Mouse (Mus musculus) heart, postnatal 0 days (tissue): ENCODE data around the gene Rsph6a. TPM values are rescaled to one million over a fixed set of nuclear protein-coding genes. Genes with fewer than 3 reads are reported as not detected.
A peak's percentile ranks its signal among the peaks of the same experiment; 100 is the strongest.

Experiments
- ATAC-seq: fragments of 200-750 bp; cut with Nextera tagmentation; 2 replicates; pipeline ENCODE4 v1.8.0; 2017; ENCODE audit warnings: low read depth, moderate number of reproducible peaks, moderate library complexity; ENCODE audit not compliant: insufficient read depth
- DNase-seq: peaks from one replicate; pipeline ENCODE4 v3.0.0-alpha.2; 2016; ENCODE audit warnings: low spot score
- H3K27ac ChIP-seq: fragments of 300-500 bp; sonication (generic); 2 replicates; pipeline ENCODE4 v1.5.1; 2014; ENCODE audit warnings: low read depth, mild to moderate bottlenecking
- H3K27me3 ChIP-seq: fragments of 300-500 bp; sonication (generic); 2 replicates; pipeline ENCODE4 v1.6.1; 2014; ENCODE audit warnings: low read length, mixed read lengths; ENCODE audit not compliant: control insufficient read depth, insufficient read depth
- H3K36me3 ChIP-seq: fragments of 300-500 bp; sonication (generic); replicated peaks from 2 replicates; pipeline ENCODE4 v1.6.1; 2014; ENCODE audit warnings: low read length, mixed read lengths; ENCODE audit not compliant: control insufficient read depth, insufficient read depth
- H3K4me1 ChIP-seq: fragments of 300-500 bp; sonication (generic); 2 replicates; pipeline ENCODE4 v1.6.1; 2014; ENCODE audit warnings: antibody characterized with exemption; ENCODE audit not compliant: control insufficient read depth, insufficient read depth
- H3K4me2 ChIP-seq: fragments of 300-500 bp; sonication (generic); 2 replicates; pipeline ENCODE4 v1.6.1; 2014; ENCODE audit warnings: low read depth, mild to moderate bottlenecking, low read length, moderate library complexity
- H3K4me3 ChIP-seq: fragments of 300-500 bp; sonication (generic); 2 replicates; pipeline ENCODE4 v1.5.1; 2014; ENCODE audit warnings: low read depth, low read length
- H3K9ac ChIP-seq: fragments of 300-500 bp; sonication (generic); replicated peaks from 2 replicates; pipeline ENCODE4 v1.6.1; 2014; ENCODE audit warnings: low read depth, low read length, mixed read lengths
- H3K9me3 ChIP-seq: fragments of 300-500 bp; sonication (generic); replicated peaks from 2 replicates; pipeline ENCODE4 v1.6.1; 2016; ENCODE audit warnings: low read length; ENCODE audit not compliant: control insufficient read depth
- CTCF ChIP-seq: IDR thresholded peaks from 2 replicates; pipeline ENCODE4 v1.5.1; 2016; ENCODE audit warnings: antibody characterized with exemption, control low read depth, low read depth
- EP300 ChIP-seq: IDR thresholded peaks from 2 replicates; pipeline ENCODE4 v1.6.1; 2016; ENCODE audit warnings: antibody characterized with exemption, low read depth
- WGBS: fragments of 180-500 bp; shearing (Covaris S2); extraction: QIAGEN DNeasy Blood & Tissue Kit; methylation state at CpG from one replicate; pipeline ENCODE4 v1.1.7; 2014; 5-methylcytosine and 5-hydroxymethylcytosine counted together
- polyA plus RNA-seq: library from polyadenylated mRNA; unstranded; fragments of >200 nt; fragmentation: Nextera tagmentation; extraction: Ambion mirVana; gene quantifications from 2 replicates; pipeline ENCODE4 v1.2.1, GENCODE M21; 2015
- total RNA-seq: library from RNA; depleted of rRNA; stranded (reverse); fragments of >200 nt; gene quantifications from 2 replicates; pipeline ENCODE4 v1.2.3, GENCODE M21; 2014; ENCODE audit warnings: low replicate concordance; rRNA removed

The Rsph6a gene
- total RNA-seq, result not detected in 2 replicates
- not detected in 2 replicates for polyA plus RNA-seq

DNA sequence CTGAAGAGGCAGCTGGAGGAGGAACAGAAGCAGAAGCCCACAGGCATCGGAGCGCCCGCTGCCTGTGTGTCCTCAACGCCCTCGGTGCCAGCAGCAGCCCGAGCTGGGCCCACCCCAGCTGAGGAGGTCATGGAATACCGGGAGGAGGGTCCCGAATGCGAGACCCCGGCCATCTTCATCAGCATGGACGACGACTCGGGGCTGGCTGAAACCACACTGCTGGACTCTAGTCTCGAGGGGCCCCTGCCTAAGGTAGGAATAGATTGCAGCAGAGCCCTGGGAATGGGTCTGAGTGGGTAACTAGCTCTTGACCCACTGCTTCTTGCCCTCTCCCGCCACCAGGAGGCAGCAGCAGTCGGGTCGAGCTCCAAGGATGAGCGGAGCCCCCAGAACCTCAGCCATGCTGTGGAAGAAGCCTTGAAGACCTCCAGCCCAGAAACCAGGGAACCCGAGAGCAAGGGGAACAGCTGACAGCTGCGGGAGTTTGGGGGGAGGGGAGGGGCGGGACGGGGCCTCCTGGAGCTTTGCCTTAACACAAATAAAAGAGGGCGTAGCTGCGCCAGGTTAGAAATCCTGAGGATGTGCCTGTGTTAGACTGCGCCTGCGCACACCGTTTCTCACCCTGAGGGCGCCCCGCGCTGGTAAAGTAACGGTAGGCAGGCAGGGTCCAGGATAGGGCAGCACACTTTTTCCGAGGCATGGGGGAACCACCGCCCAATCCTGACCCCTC lies at the start of gene Rsph6a:
Gene Rsph6a (plus strand): TSS at position 644 of the 730 bp plus-strand sequence.
- TF ChIP-seq CTCF (peak; percentile 57), EP300 (no peak)
- Histone ChIP-seq H3K4me2 (no peak within 1 kb of the TSS), H3K9ac (no peak within 1 kb of the TSS), H3K4me1 (no peaks in the 10 kb centered on the region), H3K27ac (no peak within 1 kb of the TSS), H3K36me3 (peaks cover 28% of the 10 kb centered on the region), H3K9me3 (no peaks in the 10 kb centered on the region), H3K27me3 (no peaks in the 10 kb centered on the region), H3K4me3 (no peak within 1 kb of the TSS)
- 31% methylated on average over 33 of the region's 33 CpGs for WGBS
- peak; percentile 32 for DNase-seq
- ATAC-seq, result 0 out of 2 replicates have a peak, but pooled peaks have one; percentile 34

DNA sequence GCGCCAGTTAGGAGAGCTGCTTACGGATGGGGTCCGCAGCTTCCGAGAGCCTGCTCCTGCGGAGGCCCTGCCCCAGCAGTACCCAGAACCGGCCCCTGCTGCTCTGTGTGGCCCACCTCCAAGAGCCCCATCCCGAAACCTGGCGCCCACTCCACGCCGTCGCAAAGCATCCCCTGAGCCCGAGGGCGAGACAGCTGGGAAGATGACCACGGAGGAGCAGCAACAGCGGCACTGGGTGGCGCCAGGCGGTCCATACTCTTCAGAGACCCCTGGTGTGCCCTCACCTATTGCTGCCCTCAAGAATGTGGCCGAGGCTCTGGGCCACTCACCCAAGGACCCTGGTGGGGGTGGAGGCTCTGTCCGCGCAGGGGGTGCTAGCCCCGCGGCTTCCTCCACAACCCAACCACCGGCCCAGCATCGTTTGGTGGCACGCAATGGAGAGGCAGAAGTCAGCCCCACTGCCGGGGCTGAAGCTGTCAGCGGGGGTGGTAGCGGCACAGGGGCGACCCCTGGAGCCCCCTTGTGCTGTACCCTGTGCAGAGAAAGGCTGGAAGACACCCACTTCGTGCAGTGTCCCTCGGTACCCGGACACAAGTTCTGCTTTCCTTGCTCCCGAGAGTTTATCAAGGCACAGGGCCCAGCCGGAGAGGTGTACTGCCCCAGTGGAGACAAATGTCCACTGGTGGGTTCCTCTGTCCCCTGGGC lies 48.9 kb upstream of the Rsph6a start:
- TF ChIP-seq EP300, result no peak
- TF ChIP-seq CTCF, result no peak
- H3K4me2 ChIP-seq, result peak overlapping the region; percentile 91; the same call in 1 of the 2 replicates
- no peak overlapping the region for H3K27ac ChIP-seq
- DNase-seq (no peak), ATAC-seq (no peak)
- H3K9me3 ChIP-seq, result no peaks in the 10 kb centered on the region
- no peaks in the 10 kb centered on the region for H3K27me3 ChIP-seq
- 0 out of 2 replicates have a peak, but pooled peaks cover 14% of the 10 kb centered on the region for H3K36me3 ChIP-seq
- peaks cover 14% of the 10 kb centered on the region for H3K4me1 ChIP-seq
- H3K9ac ChIP-seq, result no peak overlapping the region
- WGBS, result 85% methylated on average over 34 of the region's 34 CpGs
- H3K4me3 ChIP-seq, result no peak overlapping the region

DNA sequence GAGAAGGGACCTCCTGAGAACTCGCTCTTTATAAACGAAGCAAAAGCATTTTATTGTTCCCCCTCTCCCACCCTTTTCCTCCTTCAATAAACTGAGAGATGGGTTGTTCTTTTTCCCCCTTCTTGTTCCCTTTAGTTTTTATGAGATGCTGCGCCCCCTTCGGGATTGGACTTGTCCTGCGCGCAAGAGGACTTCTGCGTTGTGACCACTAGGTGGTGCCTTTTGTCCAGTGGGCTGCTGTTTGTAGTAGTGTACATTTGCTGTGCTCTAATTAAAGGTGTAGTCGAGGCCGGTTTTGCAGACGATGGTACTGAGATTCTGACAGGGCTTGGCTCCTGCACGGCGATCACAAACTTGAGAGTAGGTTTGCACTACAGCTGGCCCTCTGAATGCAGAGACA lies 48.0 kb upstream of the Rsph6a start:
- Histone ChIP-seq H3K4me1 (peaks cover 14% of the 10 kb centered on the region), H3K27me3 (no peaks in the 10 kb centered on the region), H3K9ac (no peak overlapping the region), H3K27ac (no peak overlapping the region), H3K4me2 (no peak overlapping the region), H3K9me3 (no peaks in the 10 kb centered on the region), H3K36me3 (0 out of 2 replicates have a peak, but pooled peaks cover 14% of the 10 kb centered on the region), H3K4me3 (no peak overlapping the region)
- DNase-seq (peak; percentile 90), ATAC-seq (peak; percentile 25; the same call in 1 of the 2 replicates)
- TF ChIP-seq CTCF (peak; percentile 100), EP300 (no peak)
- 5% methylated on average over 12 of the region's 12 CpGs for WGBS

DNA sequence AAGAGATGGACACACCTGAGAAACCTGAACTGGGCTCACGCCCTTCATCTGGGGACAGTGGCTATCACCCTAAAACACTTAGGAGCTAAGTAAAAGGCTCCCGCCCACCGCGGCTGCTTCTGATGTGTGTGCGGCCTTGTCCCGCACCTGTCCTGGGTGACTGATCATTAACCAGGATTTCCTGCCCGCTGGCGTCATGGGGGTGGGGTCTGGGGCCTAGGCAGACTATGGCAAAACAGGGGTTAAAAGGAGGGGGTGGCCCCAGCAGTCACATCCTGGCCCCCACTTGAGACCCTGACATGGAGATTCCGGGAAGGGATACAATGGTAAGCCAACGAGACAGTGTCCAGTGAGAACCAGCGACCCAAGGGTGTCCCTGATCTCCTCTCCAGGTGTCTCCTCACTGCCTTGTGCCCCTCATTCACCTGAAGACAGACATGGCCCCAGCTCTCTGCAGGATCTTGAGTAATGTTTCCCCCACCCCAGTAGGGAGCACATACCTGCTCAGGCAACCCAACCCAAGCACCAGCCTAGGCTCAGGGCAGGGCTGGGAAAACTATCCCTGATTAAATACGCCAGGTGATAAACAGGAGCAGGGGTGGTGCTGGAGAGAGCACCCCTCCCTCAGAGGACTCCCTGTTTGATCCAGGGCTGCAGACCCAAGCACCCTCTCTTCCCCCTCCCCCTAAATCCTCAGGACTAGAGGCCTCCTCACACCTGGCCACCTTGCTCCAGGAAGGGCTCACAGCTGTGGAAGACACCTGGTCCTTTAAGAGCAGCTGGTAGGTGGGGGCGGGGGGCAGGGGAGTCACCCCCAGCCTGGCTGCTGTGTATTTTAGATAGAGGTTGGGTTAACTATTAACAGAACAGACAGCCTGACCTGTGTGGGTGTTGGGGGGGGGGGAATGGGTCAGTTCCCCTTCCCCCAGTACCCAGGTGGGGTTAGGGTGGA lies 47.2 kb upstream of the Rsph6a start:
- Histone ChIP-seq H3K4me2 (no peak overlapping the region), H3K4me3 (no peak overlapping the region), H3K4me1 (peaks cover 20% of the 10 kb centered on the region), H3K9ac (no peak overlapping the region), H3K27ac (no peak overlapping the region), H3K9me3 (no peaks in the 10 kb centered on the region), H3K27me3 (no peaks in the 10 kb centered on the region), H3K36me3 (0 out of 2 replicates have a peak, but pooled peaks cover 14% of the 10 kb centered on the region)
- TF ChIP-seq CTCF (no peak), EP300 (no peak)
- ATAC-seq (no peak), DNase-seq (no peak)
- 82% methylated on average over 13 of the region's 13 CpGs for WGBS

DNA sequence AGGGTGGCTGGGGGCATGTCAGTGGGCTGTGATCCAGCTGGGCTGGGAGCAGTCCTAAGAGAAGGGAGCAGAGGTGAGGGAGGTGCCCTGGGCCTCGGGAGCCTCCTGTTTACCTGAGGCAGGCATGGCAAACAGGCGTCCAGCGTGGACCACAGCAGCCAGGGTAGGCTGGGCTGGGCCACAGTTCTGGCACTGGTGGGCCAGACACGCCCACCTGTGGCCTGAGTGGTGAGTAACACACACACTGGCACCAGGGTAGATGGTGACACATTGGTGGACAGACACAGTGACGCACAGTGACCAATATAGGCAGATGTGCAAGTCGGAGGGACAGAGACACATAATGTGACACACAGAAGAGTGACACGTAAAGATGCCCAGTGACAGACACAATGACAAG lies 43.9 kb upstream of the Rsph6a start:
- Histone ChIP-seq H3K4me2 (no peak overlapping the region), H3K27ac (no peak overlapping the region), H3K36me3 (0 out of 2 replicates have a peak, but pooled peaks cover 9% of the 10 kb centered on the region), H3K27me3 (no peaks in the 10 kb centered on the region), H3K9ac (no peak overlapping the region), H3K4me1 (0 out of 2 replicates have a peak, but pooled peaks cover 8% of the 10 kb centered on the region), H3K9me3 (no peaks in the 10 kb centered on the region), H3K4me3 (no peak overlapping the region)
- WGBS, result 79% methylated on average over 7 of the region's 7 CpGs
- DNase-seq, result no peak
- ATAC-seq, result no peak
- TF ChIP-seq EP300, result no peak
